Mouse (Mus musculus) stomach, embryonic 15.5 days (tissue): ENCODE data around the gene Ugt1a10. TPM values are rescaled to one million over a fixed set of nuclear protein-coding genes. Genes with fewer than 3 reads are reported as not detected.
"Not testable (repeated sequence)": the region's sequence is repeated elsewhere in the genome, so short reads cannot be mapped to it uniquely, and the experiment has no call there.

ENCODE experiments used
- ATAC-seq: fragments of 200-750 bp; cut with Nextera tagmentation; 2 replicates; pipeline ENCODE4 v1.8.0; 2017; ENCODE audit warnings: low read depth, moderate number of reproducible peaks, moderate TSS enrichment; ENCODE audit not compliant: insufficient read depth, low FRiP score
- H3K27ac ChIP-seq: fragments of 300-500 bp; sonication (generic); 2 replicates; pipeline ENCODE4 v1.5.1; 2015; ENCODE audit warnings: mild to moderate bottlenecking, inconsistent platforms
- H3K27me3 ChIP-seq: fragments of 300-500 bp; sonication (generic); replicated peaks from 2 replicates; pipeline ENCODE4 v1.6.1; 2015; ENCODE audit warnings: inconsistent platforms
- H3K36me3 ChIP-seq: fragments of 300-500 bp; sonication (generic); 2 replicates; pipeline ENCODE4 v1.6.1; 2015; ENCODE audit warnings: inconsistent platforms
- H3K4me1 ChIP-seq: fragments of 300-500 bp; sonication (generic); 2 replicates; pipeline ENCODE4 v1.6.1; 2015; ENCODE audit warnings: inconsistent platforms
- H3K4me2 ChIP-seq: fragments of 300-500 bp; sonication (generic); 2 replicates; pipeline ENCODE4 v1.6.1; 2015; ENCODE audit warnings: mild to moderate bottlenecking, inconsistent platforms
- H3K4me3 ChIP-seq: fragments of 300-500 bp; sonication (generic); replicated peaks from 2 replicates; pipeline ENCODE4 v1.5.1; 2015; ENCODE audit warnings: inconsistent platforms
- H3K9ac ChIP-seq: fragments of 300-500 bp; sonication (generic); 2 replicates; pipeline ENCODE4 v1.6.1; 2015; ENCODE audit warnings: inconsistent platforms
- H3K9me3 ChIP-seq: fragments of 300-500 bp; sonication (generic); 2 replicates; pipeline ENCODE4 v1.6.1; 2016; ENCODE audit warnings: inconsistent platforms
- WGBS: fragments of 180-500 bp; shearing (Covaris S2); methylation state at CpG from one replicate; pipeline ENCODE4 v1.1.7; 2015; 5-methylcytosine and 5-hydroxymethylcytosine counted together
- polyA plus RNA-seq: library from polyadenylated mRNA; unstranded; fragments of >200 nt; fragmentation: Nextera tagmentation; extraction: Ambion mirVana; gene quantifications from 2 replicates; pipeline ENCODE4 v1.2.1, GENCODE M21; 2015

Gene Ugt1a10
- polyA plus RNA-seq, 1 experiment from 2014 or later, result not detected

DNA sequence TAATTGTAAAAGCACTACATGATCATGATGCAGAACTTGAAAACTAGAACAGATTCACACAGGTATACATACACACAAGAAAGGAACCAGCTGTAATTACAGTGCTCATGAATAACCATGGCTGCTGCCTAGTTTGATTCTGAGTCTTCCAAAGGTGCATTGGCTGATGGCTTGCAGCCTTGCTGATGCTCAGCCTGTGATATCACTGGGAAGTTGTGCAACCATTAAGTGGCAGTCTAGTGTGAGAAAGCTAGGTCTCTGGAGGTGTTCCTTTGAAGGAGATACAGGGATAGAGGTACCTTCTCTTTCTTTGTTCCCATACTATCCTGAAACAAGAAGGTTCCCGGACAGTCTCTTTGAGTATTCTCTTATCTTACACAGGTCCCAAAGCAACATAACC, 163.9 kb downstream of the Ugt1a10 start:
- Histone ChIP-seq H3K4me1 (no peaks in the 10 kb centered on the region), H3K9ac (no peak overlapping the region), H3K4me2 (no peak overlapping the region), H3K9me3 (peaks cover 12% of the 10 kb centered on the region), H3K27ac (no peak overlapping the region), H3K27me3 (no peaks in the 10 kb centered on the region), H3K36me3 (no peaks in the 10 kb centered on the region), H3K4me3 (no peak overlapping the region)
- 15% methylated on average over 1 of the region's 1 CpGs for WGBS
- no peak for ATAC-seq

- no peak overlapping the region for H3K4me3 ChIP-seq
Measured at GRCm38 (mm10) chr1:88220336-88220735, 165.1 kb downstream of the Ugt1a10 start.

DNA sequence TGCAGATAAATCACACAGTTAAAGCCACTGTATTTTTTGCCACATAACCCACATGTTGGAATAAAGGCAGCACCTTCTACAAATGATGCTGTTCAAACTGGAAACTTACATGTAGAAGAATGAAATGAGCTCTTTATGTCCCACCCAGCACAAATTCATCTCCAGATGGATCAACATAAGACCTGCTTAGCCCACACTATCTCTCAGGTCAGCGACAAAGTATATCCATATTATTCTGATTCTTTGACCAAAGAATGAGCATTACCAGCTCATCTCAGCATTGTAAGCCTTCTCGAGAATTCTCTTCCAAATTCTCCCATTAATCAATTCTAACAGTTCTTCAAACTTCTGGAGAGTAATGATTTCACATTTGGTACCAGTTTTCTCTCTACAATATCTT, 167.0 kb downstream of the Ugt1a10 start:
- 46% methylated on average over 2 of the region's 2 CpGs for WGBS
- ATAC-seq, result no peak
- no peaks in the 10 kb centered on the region for H3K36me3 ChIP-seq
- H3K4me2 ChIP-seq, result no peak overlapping the region
- H3K27ac ChIP-seq, result no peak overlapping the region
- H3K27me3 ChIP-seq, result no peaks in the 10 kb centered on the region
- H3K4me3 ChIP-seq, result no peak overlapping the region
- peaks cover 13% of the 10 kb centered on the region; the same call in 1 of the 2 replicates for H3K9me3 ChIP-seq
- H3K9ac ChIP-seq, result no peak overlapping the region
- H3K4me1 ChIP-seq, result no peaks in the 10 kb centered on the region

More at GRCm38 (mm10) chr1:88220336-88220735, 165.1 kb downstream of the Ugt1a10 start:
- H3K9ac ChIP-seq, result no peak overlapping the region
- no peaks in the 10 kb centered on the region for H3K4me1 ChIP-seq
- H3K4me2 ChIP-seq, result no peak overlapping the region
- no peaks in the 10 kb centered on the region for H3K27me3 ChIP-seq
- peaks cover 12% of the 10 kb centered on the region for H3K9me3 ChIP-seq
- ATAC-seq, result no peak
- no peak overlapping the region for H3K27ac ChIP-seq
- no peaks in the 10 kb centered on the region for H3K36me3 ChIP-seq

DNA sequence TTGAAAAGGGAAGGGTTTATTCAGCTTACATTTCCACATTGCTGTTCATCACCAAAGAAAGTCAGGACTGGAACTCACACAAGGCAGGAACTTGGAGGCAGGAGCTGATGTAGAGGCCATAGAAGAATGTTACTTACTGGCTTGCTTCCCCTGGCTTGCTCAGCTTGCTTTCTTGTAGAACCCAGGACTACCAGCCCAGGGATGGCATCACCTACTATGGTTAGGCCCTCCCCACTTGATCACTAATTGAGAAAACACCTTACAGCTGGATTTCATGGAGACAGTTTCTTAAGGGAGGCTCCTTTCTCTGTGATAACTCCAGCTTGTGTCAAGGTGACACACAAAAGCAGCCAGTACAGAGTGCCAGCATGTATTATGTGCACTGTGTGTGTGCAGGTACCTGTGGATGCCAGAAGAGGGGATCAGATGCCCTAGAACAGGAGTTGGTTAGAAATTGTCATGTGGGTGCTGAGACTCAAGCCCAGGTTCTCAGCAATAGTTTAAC, 167.9 kb downstream of the Ugt1a10 start:
- ATAC-seq, H3K27me3 ChIP-seq, H3K9ac ChIP-seq, H3K4me1 ChIP-seq, H3K36me3 ChIP-seq, H3K4me3 ChIP-seq, H3K9me3 ChIP-seq, H3K27ac ChIP-seq, H3K4me2 ChIP-seq: not testable (repeated sequence)

- no peaks in the 10 kb centered on the region for H3K4me1 ChIP-seq
- no peak for ATAC-seq
Measured at GRCm38 (mm10) chr1:88223591-88223990, 168.4 kb downstream of the Ugt1a10 start.

GRCm38 (mm10) chr1:88224029-88224776, 169.0 kb downstream of the Ugt1a10 start:
- Histone ChIP-seq H3K36me3 (no peaks in the 10 kb centered on the region), H3K9me3 (peaks cover 8% of the 10 kb centered on the region), H3K4me1 (no peaks in the 10 kb centered on the region), H3K27ac (no peak overlapping the region), H3K9ac (no peak overlapping the region), H3K4me2 (no peak overlapping the region), H3K27me3 (no peaks in the 10 kb centered on the region), H3K4me3 (no peak overlapping the region)
- no peak for ATAC-seq
- WGBS, result 61% methylated on average over 2 of the region's 2 CpGs

More at GRCm38 (mm10) chr1:88223591-88223990, 168.4 kb downstream of the Ugt1a10 start:
- H3K9me3 ChIP-seq, result peaks cover 8% of the 10 kb centered on the region
- WGBS, result 46% methylated on average over 1 of the region's 1 CpGs
- H3K9ac ChIP-seq, result no peak overlapping the region
- no peaks in the 10 kb centered on the region for H3K36me3 ChIP-seq
- H3K4me2 ChIP-seq, result no peak overlapping the region
- H3K4me3 ChIP-seq, result no peak overlapping the region
- no peak overlapping the region for H3K27ac ChIP-seq
- no peaks in the 10 kb centered on the region for H3K27me3 ChIP-seq

- not testable (repeated sequence) for H3K36me3 ChIP-seq, H3K9me3 ChIP-seq, H3K4me2 ChIP-seq, ATAC-seq, H3K27ac ChIP-seq, H3K27me3 ChIP-seq, H3K4me1 ChIP-seq, H3K9ac ChIP-seq, H3K4me3 ChIP-seq
- 31% methylated on average over 2 of the region's 2 CpGs for WGBS
Measured at GRCm38 (mm10) chr1:88225301-88225700, 170.1 kb downstream of the Ugt1a10 start.

DNA sequence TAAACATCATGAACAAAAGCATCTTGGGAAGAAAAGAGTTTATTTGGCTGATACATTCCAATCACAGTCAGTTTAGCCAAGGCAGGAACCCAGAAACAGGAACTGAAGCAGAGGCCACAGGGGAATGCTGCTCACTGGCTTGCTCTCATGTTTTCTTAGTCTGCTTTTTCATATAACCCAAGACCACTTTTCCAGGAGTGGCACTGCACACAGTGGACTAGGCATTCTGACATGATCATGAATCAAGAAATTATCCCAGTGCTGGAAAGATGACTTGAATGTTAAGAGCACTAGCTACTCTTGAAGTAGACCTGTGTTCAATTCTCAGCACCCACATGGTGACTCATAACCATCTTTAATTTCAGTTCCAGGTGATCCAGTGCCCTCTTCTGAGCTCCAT, 170.6 kb downstream of the Ugt1a10 start:
- Histone ChIP-seq H3K4me2 (no peak overlapping the region), H3K27ac (no peak overlapping the region), H3K27me3 (no peaks in the 10 kb centered on the region), H3K36me3 (no peaks in the 10 kb centered on the region), H3K9ac (no peak overlapping the region), H3K4me3 (no peak overlapping the region), H3K4me1 (no peaks in the 10 kb centered on the region), H3K9me3 (peaks cover 8% of the 10 kb centered on the region)
- no peak for ATAC-seq

GRCm38 (mm10) chr1:88226670-88227379, 171.6 kb downstream of the Ugt1a10 start, which contains the start of gene Mroh2a:
TSS of gene Mroh2a (plus strand) at chr1:88226986.
- no peak for ATAC-seq
- WGBS, result 52% methylated on average over 5 of the region's 5 CpGs
- no peak within 1 kb of the TSS for H3K9ac ChIP-seq
- H3K4me1 ChIP-seq, result no peaks in the 10 kb centered on the region
- no peak within 1 kb of the TSS for H3K27ac ChIP-seq
- peaks cover 8% of the 10 kb centered on the region for H3K9me3 ChIP-seq
- H3K27me3 ChIP-seq, result no peaks in the 10 kb centered on the region
- H3K4me2 ChIP-seq, result no peak within 1 kb of the TSS
- H3K4me3 ChIP-seq, result no peak within 1 kb of the TSS
- H3K36me3 ChIP-seq, result no peaks in the 10 kb centered on the region

DNA sequence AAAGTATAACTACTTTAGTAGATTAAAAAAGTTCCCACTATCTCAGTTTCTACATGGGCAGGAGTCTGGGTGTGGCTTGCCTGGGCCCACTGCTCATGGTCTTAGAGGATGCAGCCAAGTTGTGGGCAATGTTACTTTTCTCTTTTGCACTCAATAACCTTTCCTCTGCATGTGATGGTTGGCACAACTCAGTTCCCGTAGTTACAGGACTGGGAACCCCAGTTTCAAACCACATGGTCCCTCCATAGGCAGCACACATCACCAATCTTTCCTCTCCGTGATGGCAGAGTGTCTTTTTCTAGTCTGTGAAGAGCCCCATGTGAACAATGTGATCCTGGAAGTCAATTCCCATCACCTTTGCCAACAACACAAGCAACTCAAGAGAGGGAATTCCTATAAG, 172.3 kb downstream of the Ugt1a10 start:
- Histone ChIP-seq H3K36me3 (no peaks in the 10 kb centered on the region), H3K9me3 (peaks cover 8% of the 10 kb centered on the region), H3K9ac (no peak overlapping the region), H3K27me3 (no peaks in the 10 kb centered on the region), H3K4me1 (no peaks in the 10 kb centered on the region), H3K4me3 (no peak overlapping the region), H3K4me2 (no peak overlapping the region), H3K27ac (no peak overlapping the region)
- WGBS, result 53% methylated on average over 2 of the region's 2 CpGs
- no peak for ATAC-seq

- Histone ChIP-seq H3K4me3 (no peak overlapping the region), H3K27ac (no peak overlapping the region), H3K4me2 (no peak overlapping the region), H3K9me3 (peaks cover 8% of the 10 kb centered on the region), H3K4me1 (no peaks in the 10 kb centered on the region), H3K27me3 (no peaks in the 10 kb centered on the region), H3K9ac (no peak overlapping the region), H3K36me3 (no peaks in the 10 kb centered on the region)
- 72% methylated on average over 7 of the region's 7 CpGs for WGBS
- no peak for ATAC-seq
Measured at GRCm38 (mm10) chr1:88228121-88228520, 172.9 kb downstream of the Ugt1a10 start.

- no peaks in the 10 kb centered on the region for H3K4me1 ChIP-seq
- ATAC-seq, result no peak
- H3K9me3 ChIP-seq, result peaks cover 8% of the 10 kb centered on the region
- no peak overlapping the region for H3K27ac ChIP-seq
- no peaks in the 10 kb centered on the region for H3K27me3 ChIP-seq
- 77% methylated on average over 3 of the region's 3 CpGs for WGBS
- no peak overlapping the region for H3K4me2 ChIP-seq
- no peak overlapping the region for H3K4me3 ChIP-seq
- H3K9ac ChIP-seq, result no peak overlapping the region
- no peaks in the 10 kb centered on the region for H3K36me3 ChIP-seq
Measured at GRCm38 (mm10) chr1:88229566-88229965, 174.4 kb downstream of the Ugt1a10 start.
